Mouse (Mus musculus) E14TG2a.4 (cell line): ENCODE data around the gene Madd.

Experiments used
- CTCF ChIP-seq: conservative IDR thresholded peaks from 2 replicates; pipeline ENCODE4 v1.5.1; 2014; ENCODE audit warnings: low read length
- NANOG ChIP-seq: IDR thresholded peaks from 2 replicates; pipeline ENCODE4 v1.6.1; 2014; ENCODE audit warnings: borderline replicate concordance, low read length, mixed read lengths
- POU5F1 ChIP-seq: IDR thresholded peaks from 2 replicates; pipeline ENCODE4 v1.6.1; 2014; ENCODE audit warnings: low read length, borderline replicate concordance

- TF ChIP-seq CTCF (no peak), POU5F1 (no peak), NANOG (no peak)
Measured at GRCm38 (mm10) chr2:91090827-91091226, 92.8 kb downstream of the Madd start.
